Mouse (Mus musculus): ENCODE data around the gene Cyp2j5.
"Not testable (repeated sequence)": the region's sequence is repeated elsewhere in the genome, so short reads cannot be mapped to it uniquely, and the experiment has no call there.

Cyp2j5 gene

GRCm38 (mm10) chr4:96663991-96664390, at the start of gene Cyp2j5:
Gene Cyp2j5 (minus strand): TSS chr4:96664154.
- DNase-seq (ENCODE audit: low read depth, low spot score), result no peak

- no peak for DNase-seq (ENCODE audit: low read depth, low spot score)
These were observed 41.5 kb upstream of the Cyp2j5 start for GRCm38 (mm10) chr4:96705281-96705951.

GRCm38 (mm10) chr4:96698218-96698561, 34.2 kb upstream of the Cyp2j5 start:
- no peak for DNase-seq (ENCODE audit: low read depth, low spot score)

- peak; percentile 11 for DNase-seq (ENCODE audit: low read depth, low spot score)
These were observed 33.7 kb upstream of the Cyp2j5 start for GRCm38 (mm10) chr4:96697511-96698217.

GRCm38 (mm10) chr4:96696614-96697360, 32.8 kb upstream of the Cyp2j5 start:
- peak; percentile 26 for DNase-seq (ENCODE audit: low read depth, low spot score)

GRCm38 (mm10) chr4:96687358-96687803, 23.4 kb upstream of the Cyp2j5 start:
- DNase-seq (ENCODE audit: low read depth, low spot score), result no peak

GRCm38 (mm10) chr4:96683474-96683873, 19.5 kb upstream of the Cyp2j5 start:
- no peak for DNase-seq (ENCODE audit: low read depth, low spot score)

GRCm38 (mm10) chr4:96680966-96681365, 17.0 kb upstream of the Cyp2j5 start:
- DNase-seq (ENCODE audit: low read depth, low spot score), result no peak

GRCm38 (mm10) chr4:96680233-96680632, 16.3 kb upstream of the Cyp2j5 start:
- DNase-seq (ENCODE audit: low read depth, low spot score), result no peak

- DNase-seq (ENCODE audit: low read depth, low spot score), result no peak
These were observed 907 bp upstream of the Cyp2j5 start for GRCm38 (mm10) chr4:96664668-96665454.

- DNase-seq (ENCODE audit: low read depth, low spot score), result no peak
These were observed 28.5 kb downstream of the Cyp2j5 start for GRCm38 (mm10) chr4:96635455-96635854.

GRCm38 (mm10) chr4:96622474-96622873, 41.5 kb downstream of the Cyp2j5 start:
- no peak for DNase-seq (ENCODE audit: low read depth, low spot score)

GRCm38 (mm10) chr4:96591791-96592150, 72.2 kb downstream of the Cyp2j5 start:
- DNase-seq (ENCODE audit: low read depth, low spot score), result no peak

- DNase-seq (ENCODE audit: low read depth, low spot score), result peak; percentile 54
These were observed 72.8 kb downstream of the Cyp2j5 start, which contains the start of gene Cyp2j9 for GRCm38 (mm10) chr4:96590911-96591790. Gene Cyp2j9 (minus strand): TSS chr4:96591578.

- DNase-seq (ENCODE audit: low read depth, low spot score), result no peak
These were observed 82.4 kb downstream of the Cyp2j5 start for GRCm38 (mm10) chr4:96581425-96582088.

GRCm38 (mm10) chr4:96580351-96580750, 83.6 kb downstream of the Cyp2j5 start:
- not testable (repeated sequence) for DNase-seq (ENCODE audit: low read depth, low spot score)
